Mouse (Mus musculus) megakaryocyte, adult 5-6 weeks (primary cell): Measurements from ENCODE around the gene Prg2. TPM values are rescaled to one million over a fixed set of nuclear protein-coding genes. Genes with fewer than 3 reads are reported as not detected.

ENCODE experiments used
- ATAC-seq: 2 replicates; pipeline ENCODE4 v1.8.0; 2016; ENCODE audit warnings: mild to moderate bottlenecking, inconsistent platforms; ENCODE audit not compliant: poor library complexity, severe bottlenecking
- total RNA-seq, 2 experiments: library from RNA; stranded (forward) in 1 of 2; stranded (reverse) in 1 of 2; fragments of 153-499, 151-499 nt in 1 of 2; fragments of 221-1000, 200-1000 nt in 1 of 2; gene quantifications; 2 replicates each; pipeline versions ENCODE4 v1.2.3 to v1.2.4; 2015 to 2017

Prg2 gene
- total RNA-seq, 2 experiments from 2014 or later: 48.6 to 238 TPM

- ATAC-seq: no peak
Observed at GRCm38 (mm10) chr2:84961300-84961699, 19.0 kb upstream of the Prg2 start.

GRCm38 (mm10) chr2:84961901-84962300 lies 18.4 kb upstream of the Prg2 start:
- ATAC-seq: no peak

GRCm38 (mm10) chr2:84962906-84963507 lies 17.3 kb upstream of the Prg2 start:
- ATAC-seq: no peak

- no peak for ATAC-seq
Observed at GRCm38 (mm10) chr2:84964111-84964801, 16.0 kb upstream of the Prg2 start.

GRCm38 (mm10) chr2:84967318-84967991 lies 12.8 kb upstream of the Prg2 start:
- peak; percentile 98 for ATAC-seq

- peak; percentile 66 for ATAC-seq
Observed at GRCm38 (mm10) chr2:84975580-84975979, 4.7 kb upstream of the Prg2 start.

GRCm38 (mm10) chr2:84987930-84988329 lies 7.7 kb downstream of the Prg2 start, which contains the start of gene Prg3:
Gene Prg3, plus strand, starts transcription at chr2:84988215.
- peak; percentile 92 for ATAC-seq

- ATAC-seq: no peak
Observed at GRCm38 (mm10) chr2:84996376-84996775, 16.1 kb downstream of the Prg2 start.

- ATAC-seq: peak; percentile 86
Observed at GRCm38 (mm10) chr2:84999486-85000181, 19.4 kb downstream of the Prg2 start.

- no peak for ATAC-seq
Observed at GRCm38 (mm10) chr2:85001497-85001896, 21.2 kb downstream of the Prg2 start.

- no peak for ATAC-seq
Observed at GRCm38 (mm10) chr2:85002575-85002974, 22.3 kb downstream of the Prg2 start.

- no peak for ATAC-seq
Observed at GRCm38 (mm10) chr2:85004341-85004740, 24.1 kb downstream of the Prg2 start.

GRCm38 (mm10) chr2:85006600-85006999 lies 26.3 kb downstream of the Prg2 start:
- ATAC-seq: no peak

GRCm38 (mm10) chr2:85007729-85008128 lies 27.5 kb downstream of the Prg2 start:
- ATAC-seq: peak; percentile 88

- ATAC-seq: no peak
Observed at GRCm38 (mm10) chr2:85009212-85009611, 29.0 kb downstream of the Prg2 start.

GRCm38 (mm10) chr2:85011906-85012604 lies 31.8 kb downstream of the Prg2 start:
- no peak for ATAC-seq

- ATAC-seq: no peak
Observed at GRCm38 (mm10) chr2:85012679-85013078, 32.4 kb downstream of the Prg2 start.

- ATAC-seq: peak; percentile 67
Observed at GRCm38 (mm10) chr2:85013826-85014587, 33.7 kb downstream of the Prg2 start.

- no peak for ATAC-seq
Observed at GRCm38 (mm10) chr2:85014588-85014982, 34.3 kb downstream of the Prg2 start.

- ATAC-seq: no peak
Observed at GRCm38 (mm10) chr2:85022043-85022442, 41.8 kb downstream of the Prg2 start.
